Mouse (Mus musculus) cerebellum, adult 9-10 months (tissue): ENCODE data around the gene Nudt9.

Source experiments
- DNase-seq: peaks from one replicate; pipeline ENCODE4 v3.0.0; 2022

Gene Nudt9

DNA sequence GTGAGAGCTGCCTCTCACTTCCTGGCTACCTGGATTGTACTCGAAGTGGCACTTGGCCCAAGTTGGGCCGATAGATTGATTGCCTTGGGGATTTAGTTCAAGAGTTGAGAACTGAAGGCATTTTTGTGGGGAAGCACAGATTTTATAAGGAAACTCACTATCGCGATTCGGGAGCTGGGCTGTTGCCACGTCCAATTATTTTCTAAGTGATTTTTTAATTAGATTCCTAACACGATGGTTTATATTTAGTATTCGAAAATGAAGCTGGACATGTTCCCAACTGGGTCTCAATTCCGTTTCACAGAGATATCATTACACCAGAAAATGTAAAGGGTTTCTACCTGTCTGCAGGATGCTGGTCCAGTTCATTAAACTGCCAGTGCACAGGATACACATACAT is 39.3 kb downstream of the Nudt9 start:
- DNase-seq: no peak

DNA sequence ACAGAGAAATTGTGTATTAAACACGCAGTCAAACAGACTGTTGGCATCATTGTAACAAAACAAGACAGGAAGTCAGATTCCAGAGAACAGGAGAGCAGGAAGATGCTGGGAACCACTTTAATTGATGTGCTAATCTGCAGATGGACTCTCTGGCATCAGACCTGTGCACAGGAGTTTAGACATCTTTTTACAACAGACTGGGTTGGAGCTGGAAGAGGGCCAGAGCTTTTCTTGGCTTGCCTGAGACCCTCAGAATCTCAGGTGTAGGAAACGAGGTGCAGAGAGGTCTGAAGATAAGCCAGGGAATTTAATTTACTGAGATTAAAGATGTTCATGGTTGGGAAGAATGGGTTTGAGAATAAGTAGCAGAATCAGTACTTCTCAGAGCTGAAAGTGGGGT is 43.6 kb downstream of the Nudt9 start:
- no peak for DNase-seq

DNA sequence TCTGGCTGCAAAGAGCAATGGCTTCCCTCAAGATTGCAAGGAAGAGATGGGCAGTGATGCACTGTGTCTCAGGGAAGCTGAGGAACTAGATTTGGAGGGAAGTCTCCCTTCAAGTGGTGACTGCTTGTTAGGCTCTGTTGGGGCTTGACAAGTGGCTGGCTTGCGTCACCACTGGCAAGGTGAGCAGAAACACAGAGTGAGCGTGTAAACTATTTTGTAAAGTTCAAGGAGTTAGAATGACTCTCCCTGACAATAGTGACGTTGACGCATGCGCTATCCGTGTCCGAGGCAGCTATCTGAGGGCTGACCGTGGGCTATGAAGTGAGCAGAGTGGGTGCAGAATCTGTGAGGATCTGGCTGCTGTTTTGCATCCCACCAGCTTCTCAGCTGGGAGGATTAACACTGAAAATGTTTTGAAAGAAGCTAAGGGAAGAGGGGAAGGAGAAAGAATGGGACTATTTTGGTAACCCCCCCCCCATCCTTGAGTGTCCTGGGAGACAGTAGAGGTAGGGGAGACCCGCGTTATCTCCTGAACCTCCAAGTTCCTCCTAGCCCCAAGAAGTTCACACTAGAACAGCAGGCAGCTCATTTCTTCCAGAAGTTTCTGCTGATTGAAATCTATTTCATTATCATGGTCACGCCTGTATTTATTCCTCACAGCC is 49.4 kb downstream of the Nudt9 start:
- DNase-seq: no peak

DNA sequence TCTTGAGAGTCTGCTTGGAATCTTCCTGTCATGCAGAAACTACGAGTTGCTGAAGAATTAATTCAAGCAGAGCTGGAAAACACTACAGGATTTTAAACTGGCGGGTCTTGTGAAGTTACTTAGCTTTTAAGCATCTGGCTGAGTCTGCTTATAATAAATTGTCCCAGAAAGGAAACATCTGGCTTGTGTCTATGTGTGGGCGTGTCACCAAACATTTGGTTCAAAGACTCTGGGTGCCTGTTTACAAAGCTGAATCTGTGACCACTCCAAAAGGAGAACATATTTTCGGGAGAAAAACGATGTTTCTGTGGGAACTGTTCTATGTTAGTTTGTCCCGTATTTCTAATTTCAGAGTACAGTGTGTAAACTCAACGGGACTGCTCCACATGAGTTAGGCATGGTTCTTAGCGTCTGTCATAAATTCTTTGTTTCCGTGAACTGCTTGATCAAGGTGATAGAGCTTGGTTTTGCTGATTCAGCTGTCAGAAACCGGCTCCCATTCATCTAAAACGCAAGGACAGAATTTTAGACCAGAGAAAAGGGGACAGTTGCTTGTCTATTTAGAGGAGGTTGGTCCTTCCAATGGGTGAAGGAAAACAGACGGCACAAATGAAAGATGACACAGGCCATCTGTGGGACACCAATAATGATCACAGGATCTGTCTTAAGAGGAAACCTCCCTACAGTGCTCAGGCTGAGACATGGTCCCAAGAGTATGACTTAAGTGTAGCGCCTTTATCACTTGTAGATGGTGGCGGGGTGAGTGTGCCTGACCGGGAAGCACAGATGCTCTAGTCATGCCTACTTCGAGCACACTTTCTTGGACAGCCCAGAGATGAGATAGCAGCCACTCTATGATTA is 50.2 kb downstream of the Nudt9 start:
- no peak for DNase-seq

DNA sequence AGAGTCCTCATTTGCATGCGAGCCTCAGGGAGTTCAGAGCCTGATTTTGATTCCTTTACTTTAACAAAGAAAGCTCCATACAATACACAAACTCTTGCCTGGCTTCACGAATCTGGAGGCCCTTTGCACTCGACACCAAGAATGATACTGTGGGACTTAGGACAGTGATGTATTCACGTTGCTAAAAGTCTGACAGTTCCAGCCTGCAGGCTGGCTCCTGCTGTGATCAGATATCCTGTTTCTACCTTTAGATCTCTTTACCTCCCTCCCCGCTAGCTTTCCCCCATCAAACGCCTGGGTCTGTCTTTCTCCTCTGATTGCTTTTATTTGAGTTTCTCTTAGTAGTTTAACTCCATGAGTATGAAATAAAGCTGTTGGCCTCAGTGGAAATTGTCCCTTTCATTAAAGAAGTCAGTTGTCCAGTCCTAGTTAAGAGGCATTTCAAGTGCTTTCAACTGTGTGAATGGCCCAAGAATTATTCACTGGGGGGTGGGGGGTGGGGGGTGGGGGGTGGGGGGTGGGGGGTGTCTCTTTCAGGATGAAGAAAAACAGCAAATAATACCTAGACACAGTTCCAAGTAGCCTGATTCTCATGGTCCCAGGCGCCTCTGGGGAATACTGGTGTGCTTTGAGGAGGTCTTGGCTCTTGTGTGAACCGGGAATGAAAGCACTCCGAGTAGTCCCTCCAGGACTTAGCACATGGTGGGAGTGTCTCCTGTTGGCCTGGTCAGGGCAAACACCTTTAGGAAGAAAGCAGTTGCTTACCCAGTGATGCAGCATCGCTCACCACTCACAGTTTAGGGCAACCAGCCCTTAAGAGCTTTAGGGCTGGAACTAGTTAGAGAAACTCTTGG is 55.8 kb downstream of the Nudt9 start:
- DNase-seq: no peak

DNA sequence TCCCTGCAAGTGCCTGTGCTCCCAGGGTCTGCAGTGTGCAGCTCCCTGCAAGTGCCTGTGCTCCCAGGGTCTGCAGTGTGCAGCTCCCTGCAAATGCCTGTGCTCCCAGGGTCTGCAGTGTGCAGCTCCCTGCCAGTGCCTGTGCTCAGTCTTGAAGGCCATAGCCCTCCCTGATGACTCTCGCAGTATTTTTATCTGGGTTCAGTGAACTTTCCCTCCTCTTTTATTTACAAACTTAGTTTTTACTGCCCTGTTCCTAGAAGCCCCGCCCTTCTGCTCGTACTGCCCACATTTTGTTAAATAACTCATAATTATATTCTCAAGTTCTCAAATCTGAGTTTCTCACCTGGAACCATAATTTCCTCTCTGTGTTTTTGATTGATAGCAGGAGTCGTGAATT is 57.1 kb downstream of the Nudt9 start:
- DNase-seq: no peak

DNA sequence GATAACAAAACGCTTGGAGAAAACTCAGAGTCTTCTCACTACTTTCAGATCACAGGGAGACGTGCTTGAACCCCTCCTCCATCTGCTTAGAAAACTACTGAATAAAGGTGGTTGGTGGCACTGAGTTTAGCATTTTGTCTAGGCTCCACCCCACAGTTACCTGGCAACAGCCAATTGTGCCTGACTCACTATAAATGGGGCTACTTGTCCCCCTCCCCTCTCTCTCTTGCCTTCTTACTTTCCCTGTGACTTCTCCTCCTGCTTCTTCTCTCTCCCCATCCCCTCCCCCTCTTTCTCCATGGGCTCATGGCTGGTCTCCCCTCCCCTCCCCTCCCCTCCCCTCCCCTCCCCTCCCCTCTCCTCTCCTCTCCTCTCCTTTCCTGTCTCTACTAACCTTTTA is 58.0 kb downstream of the Nudt9 start:
- no peak for DNase-seq

DNA sequence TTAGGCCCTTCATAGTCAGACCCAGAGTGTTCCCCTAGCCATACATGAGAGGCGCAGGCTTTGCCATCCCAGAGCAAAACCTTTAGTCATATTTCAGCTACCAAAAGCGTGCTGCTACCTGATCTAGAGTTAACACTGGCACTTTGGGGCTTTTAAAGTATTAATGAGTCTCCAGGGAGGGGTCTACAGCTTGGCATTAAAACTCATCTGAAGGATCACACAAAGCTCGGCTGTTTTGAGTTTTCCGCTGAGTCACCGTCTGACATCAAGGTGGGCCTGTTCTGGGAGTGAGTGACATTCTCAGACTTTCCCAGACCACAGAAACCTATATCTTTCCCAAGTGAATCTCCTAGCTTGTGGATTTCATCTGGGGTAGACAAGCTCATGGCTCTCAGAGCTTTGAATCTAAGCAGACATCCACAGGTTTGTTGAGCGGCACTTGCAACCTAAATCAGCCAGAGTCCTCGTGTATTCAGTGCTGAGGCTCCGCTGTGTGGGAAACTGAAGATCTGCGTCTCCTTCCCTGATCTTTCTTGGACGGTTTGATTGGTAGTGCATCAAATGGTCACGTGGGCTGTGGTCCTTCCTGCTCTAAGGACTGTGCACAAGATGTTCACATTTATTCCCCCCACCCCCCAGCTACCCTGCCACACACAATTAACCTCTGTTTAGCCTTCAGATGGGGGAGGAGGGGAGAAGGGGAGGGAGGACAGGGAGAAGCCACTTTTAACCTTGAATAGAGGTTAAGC is 62.2 kb downstream of the Nudt9 start:
- no peak for DNase-seq

DNA sequence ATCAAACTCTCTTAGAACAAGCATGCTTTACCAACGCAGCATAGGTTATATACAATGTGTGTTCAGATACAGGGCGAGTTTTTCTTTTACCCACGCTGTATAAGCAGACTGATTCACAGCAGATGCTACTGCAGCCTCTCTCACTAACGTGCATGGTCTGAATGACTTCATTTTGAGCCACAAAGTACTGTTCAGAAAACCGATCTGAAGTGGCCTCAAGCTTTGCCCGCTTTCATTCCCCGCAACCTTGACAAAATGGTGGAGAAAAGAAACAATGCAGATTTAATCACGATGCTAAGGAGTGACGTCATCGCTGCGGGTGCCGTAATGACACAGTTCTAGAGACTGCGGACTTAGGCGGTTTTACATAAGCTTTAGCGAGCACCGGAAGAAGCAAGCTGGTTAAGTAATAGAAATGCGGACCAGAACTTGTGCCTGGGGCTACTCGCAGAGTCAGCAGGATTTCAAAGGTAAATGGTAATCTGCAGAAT is 62.8 kb downstream of the Nudt9 start:
- DNase-seq: peak; percentile 51

DNA sequence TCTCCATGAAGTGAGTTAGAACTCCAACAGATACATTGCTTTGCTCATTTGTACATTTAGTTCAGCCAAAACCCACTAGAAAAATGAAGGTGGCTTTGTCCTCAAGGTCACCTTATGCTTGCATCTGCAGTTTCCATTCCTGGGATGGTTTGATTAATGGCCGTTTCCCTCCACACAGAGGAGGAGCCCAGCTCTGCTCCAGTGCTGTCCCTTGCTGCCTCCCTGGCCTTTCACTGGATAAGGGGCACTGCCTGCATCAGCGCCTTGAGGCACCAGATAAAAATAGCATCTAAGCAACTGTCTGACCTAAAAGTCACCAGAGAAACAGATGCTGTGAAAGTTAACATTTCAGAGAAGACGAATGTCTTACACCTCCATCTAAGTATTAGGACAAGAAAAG is 63.4 kb downstream of the Nudt9 start:
- no peak for DNase-seq

DNA sequence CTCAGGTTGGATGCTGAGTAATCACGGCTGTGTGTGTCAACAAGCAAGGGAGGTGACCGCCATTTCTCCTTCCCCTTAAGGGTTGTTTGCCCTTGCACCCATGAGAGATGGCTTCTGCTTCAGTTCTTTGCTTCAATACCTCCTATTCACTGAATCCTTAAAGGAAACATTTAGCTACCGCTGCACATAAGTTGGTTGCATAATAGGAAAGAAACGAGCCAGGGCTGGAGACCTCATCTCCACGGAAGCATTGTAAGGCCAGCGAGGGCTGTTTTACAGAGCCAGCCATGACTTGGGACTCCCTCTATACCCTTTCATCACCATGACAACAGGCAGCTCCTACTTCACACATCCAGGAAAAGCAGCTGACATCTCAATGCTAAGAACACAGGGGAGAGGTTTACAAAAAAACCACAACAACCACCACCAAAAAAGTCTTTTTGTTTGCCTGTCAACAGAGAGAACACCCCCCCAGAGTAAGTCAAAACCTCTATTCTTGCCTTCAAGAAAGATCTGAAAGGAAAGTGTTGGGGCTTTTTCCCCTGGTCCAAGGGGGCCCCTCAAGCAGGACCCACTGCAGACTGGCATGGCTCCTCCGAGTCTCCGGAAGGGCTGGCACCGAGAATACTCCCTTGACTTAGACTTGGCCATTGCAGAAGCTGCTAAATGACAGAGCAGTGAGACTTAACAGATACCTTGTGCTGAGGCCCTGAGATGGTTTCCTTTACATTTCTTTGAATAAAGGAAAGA is 64.2 kb downstream of the Nudt9 start:
- DNase-seq: peak; percentile 43

DNA sequence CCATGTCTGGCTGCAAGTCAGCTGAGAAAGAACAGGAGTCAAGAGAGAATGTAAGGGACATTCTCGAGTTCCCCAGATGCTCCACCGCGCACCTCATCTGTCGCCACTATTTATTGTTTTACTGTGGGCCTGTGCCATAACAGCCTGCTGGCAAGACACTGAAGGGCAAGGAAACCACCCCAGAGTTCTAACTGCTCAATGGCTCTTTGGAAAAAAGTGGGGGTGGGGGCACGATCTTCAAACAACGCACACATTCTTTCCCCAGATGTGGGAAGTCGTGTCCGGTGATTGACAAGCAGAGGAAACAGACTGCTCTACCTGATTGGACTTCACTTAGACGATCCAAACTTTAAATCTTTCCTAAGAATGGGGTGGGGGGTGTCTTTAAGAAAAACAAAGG is 65.9 kb downstream of the Nudt9 start:
- no peak for DNase-seq

DNA sequence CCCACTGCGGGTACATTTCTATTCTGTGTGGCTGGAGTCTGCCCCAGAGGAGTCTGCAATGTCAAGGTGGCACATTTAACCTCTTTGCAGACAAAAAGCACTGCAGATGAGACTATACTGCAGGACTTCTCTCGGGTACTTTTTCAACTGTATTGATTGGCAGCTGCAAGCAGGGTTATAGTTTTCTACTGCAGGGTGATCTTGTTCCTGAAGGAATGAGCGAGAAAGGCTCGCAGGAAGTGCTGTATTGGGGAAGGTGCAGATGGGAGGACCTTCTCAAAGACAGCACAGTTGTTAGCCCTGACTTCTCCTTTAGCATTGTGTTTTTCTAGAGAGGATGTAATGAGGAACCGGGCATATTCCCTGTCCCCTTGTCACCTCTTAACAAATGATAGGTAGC is 66.4 kb downstream of the Nudt9 start:
- DNase-seq: no peak

DNA sequence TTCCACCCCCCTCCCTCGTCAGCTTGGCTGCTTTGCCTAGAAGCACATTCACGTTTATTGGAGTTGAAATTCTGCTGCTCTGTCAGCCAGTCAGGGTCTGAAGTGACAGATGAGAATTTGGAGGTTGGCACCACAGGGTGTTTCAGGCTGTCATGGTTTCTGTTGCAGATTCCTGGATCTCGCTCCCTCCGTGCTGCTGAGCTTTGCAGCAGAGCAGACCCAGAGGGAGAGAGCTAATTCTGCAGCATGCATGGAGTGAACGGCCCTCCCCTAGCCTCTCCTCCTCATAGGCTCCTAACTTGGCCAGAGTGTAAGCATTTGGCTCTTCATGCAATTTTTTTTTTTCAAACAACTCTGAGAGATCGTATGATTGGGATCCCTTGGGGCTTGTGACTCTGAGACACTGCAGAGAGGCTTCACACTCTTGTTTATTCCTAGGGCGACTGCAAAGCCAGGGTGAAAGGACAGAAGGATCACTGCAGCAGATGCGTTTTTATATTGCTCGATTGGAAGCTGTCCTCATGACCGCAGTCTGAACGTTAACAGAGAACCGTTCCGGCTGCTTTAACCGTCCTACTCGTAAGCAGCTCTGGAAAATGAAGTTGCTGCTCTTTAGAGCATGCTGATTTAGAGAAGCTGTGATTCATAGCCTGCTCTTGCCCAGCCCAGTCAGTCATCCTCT is 67.5 kb downstream of the Nudt9 start, which contains the start of gene Sparcl1:
Sparcl1 (minus strand) TSS at position 243 of the 682 bp plus-strand sequence.
- DNase-seq: peak; percentile 42
